Mouse (Mus musculus): ENCODE measurements around the gene Olfr281. TPM values are rescaled to one million over a fixed set of nuclear protein-coding genes. Genes with fewer than 3 reads are reported as not detected.

Gene Olfr281
- polyA plus RNA-seq, 1 experiment from 2014 or later: not detected

DNA sequence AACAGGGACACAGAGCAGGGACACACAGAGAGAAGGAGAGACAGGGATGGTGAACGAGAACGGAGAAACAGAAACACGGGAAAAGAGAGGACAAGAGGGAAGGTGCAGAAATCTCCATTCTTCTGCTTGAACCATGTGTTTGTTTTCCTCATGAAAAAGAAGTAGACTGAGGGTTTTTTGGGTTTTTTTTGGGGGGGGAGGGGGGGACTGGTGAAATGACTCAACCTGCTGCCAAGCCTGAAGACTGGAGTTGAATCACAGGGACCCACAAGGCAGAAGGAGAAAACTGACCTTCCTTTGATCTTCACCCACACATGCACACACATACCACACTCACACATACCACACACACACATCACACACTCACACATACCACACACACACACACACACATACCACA is 50.9 kb downstream of the Olfr281 start:
- no peaks in the 10 kb centered on the region for H3K36me3 ChIP-seq
- H3K4me1 ChIP-seq: peaks cover 4% of the 10 kb centered on the region; the same call in 1 of the 2 replicates
- H3K9me3 ChIP-seq (replicated peaks): no peaks in the 10 kb centered on the region
- WGBS: 84% methylated on average over 3 of the region's 3 CpGs
- peaks cover 3% of the 10 kb centered on the region; the same call in 1 of the 2 replicates for H3K27me3 ChIP-seq (ENCODE audit: low read depth, poor library complexity, severe bottlenecking)
- no peak for DNase-seq (ENCODE audit: low spot score)
- no peak overlapping the region for H3K27ac ChIP-seq
- H3K4me3 ChIP-seq: no peak overlapping the region

DNA sequence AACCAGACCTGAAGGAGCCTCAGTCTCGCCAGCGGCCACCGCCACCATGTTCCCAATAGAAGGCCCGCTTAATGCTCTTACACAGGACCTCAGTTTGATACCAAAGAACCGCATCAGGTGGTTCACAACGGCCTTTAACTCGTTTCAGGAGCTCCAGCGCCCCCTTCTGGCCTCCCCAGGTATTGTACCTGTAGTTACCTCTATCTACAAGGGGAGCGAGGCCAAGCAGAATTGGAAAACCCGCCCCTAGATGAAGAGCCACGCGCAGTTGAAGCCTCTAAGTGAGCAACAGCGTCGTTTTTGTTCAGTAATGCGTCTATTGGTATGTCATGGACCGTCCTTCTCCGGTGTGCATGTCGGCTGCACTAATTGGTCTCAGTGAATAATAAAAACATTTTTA is 52.1 kb downstream of the Olfr281 start:
- no peaks in the 10 kb centered on the region for H3K9me3 ChIP-seq (replicated peaks)
- no peak overlapping the region for H3K27ac ChIP-seq
- peak; percentile 86 for DNase-seq (ENCODE audit: low spot score)
- H3K36me3 ChIP-seq: no peaks in the 10 kb centered on the region
- peaks cover 3% of the 10 kb centered on the region; the same call in 1 of the 2 replicates for H3K27me3 ChIP-seq (ENCODE audit: low read depth, poor library complexity, severe bottlenecking)
- H3K4me1 ChIP-seq: peaks cover 4% of the 10 kb centered on the region; the same call in 1 of the 2 replicates
- H3K4me3 ChIP-seq: no peak overlapping the region
- WGBS: 16% methylated on average over 18 of the region's 18 CpGs

DNA sequence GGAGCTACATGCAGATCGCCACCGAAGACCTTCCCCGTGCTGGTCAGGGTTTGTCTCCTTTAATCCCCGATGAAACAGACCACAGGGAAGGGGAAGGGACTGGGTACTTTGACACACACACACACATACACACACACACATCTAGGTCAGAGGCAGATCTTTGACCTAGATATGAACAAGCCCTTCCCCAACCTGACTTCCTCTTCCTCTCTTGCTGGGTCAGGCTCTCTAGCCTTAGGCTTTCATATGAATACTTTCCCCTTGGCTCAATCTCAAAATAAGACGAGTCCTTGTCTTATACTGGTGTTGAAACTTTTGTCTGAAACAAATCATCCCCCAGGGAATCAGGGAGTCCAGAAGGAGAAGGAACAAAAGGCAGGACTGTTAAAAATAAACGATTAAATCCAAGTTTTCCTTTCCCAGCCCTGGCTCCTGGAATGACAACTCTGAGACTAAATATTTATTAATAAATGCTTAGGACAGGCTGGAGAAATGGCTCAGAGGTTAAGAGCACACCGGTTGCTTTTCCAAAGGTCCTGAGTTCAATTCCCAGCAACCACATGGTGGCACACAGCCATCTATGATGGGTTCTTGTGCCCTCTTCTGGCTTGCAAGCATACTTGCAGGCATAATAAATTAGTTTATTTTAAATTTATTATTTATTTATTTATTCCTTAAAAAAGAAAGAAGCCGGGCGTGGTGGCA is 54.0 kb downstream of the Olfr281 start:
- 90% methylated on average over 9 of the region's 9 CpGs for whole genome bisulfite sequencing
- no peaks in the 10 kb centered on the region for H3K9me3 ChIP-seq (replicated peaks)

DNA sequence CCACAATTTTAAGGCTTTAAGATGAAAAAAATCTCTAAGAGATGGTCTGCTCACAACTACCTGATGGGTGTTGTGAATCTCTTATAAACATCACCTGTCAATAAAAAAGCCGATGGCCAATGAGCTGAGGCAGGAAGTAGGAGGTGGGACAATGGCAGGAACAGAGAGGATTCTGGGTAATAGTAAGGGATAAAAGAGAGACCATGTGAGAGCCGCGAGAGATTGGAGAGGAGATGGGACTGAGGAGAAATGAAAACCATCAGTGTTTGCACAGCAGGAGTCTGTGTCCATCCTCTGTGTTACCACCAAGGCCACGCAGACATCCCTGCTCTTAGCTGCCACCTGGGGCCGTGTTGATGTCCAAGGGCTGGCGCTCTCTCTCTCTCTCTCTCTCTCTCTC is 54.9 kb downstream of the Olfr281 start:
- DNase-seq (ENCODE audit: low spot score): no peak
- H3K9me3 ChIP-seq (replicated peaks): no peaks in the 10 kb centered on the region
- peaks cover 12% of the 10 kb centered on the region for H3K4me1 ChIP-seq
- 87% methylated on average over 6 of the region's 6 CpGs for WGBS
- H3K4me3 ChIP-seq: no peak overlapping the region
- H3K27me3 ChIP-seq (ENCODE audit: low read depth, poor library complexity, severe bottlenecking): peaks cover 3% of the 10 kb centered on the region; the same call in 1 of the 2 replicates
- H3K27ac ChIP-seq: no peak overlapping the region
- no peaks in the 10 kb centered on the region for H3K36me3 ChIP-seq

More for the DNA sequence above, 54.0 kb downstream of the Olfr281 start:
- H3K27me3 ChIP-seq (ENCODE audit: low read depth, poor library complexity, severe bottlenecking): peaks cover 3% of the 10 kb centered on the region; the same call in 1 of the 2 replicates
- H3K36me3 ChIP-seq: no peaks in the 10 kb centered on the region
- H3K4me3 ChIP-seq: no peak overlapping the region
- no peak for DNase-seq (ENCODE audit: low spot score)
- H3K27ac ChIP-seq: no peak overlapping the region
- H3K4me1 ChIP-seq: peaks cover 12% of the 10 kb centered on the region

DNA sequence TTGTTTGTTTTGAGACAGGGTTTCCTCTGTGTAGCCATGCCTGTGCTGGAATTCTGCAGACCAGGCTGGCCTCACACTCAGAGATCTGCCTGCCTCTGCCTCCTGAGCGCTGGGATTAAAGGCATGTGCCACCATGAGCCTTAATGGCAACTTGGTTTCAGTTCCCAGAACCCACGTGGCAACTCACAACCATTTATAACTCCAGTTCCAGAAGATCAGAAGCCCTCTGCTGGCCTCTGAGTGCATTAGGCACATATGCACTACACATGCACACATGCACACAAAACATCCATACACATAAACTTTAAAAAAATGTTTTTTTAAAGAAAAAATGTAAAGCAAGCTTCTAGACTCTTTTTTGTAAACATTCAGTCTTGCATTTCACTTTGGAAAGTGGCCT is 57.0 kb downstream of the Olfr281 start:
- Histone ChIP-seq H3K9me3 (replicated peaks) (no peaks in the 10 kb centered on the region), H3K4me1 (peaks cover 19% of the 10 kb centered on the region), H3K36me3 (no peaks in the 10 kb centered on the region), H3K27ac (no peak overlapping the region), H3K4me3 (no peak overlapping the region), H3K27me3 (ENCODE audit: low read depth, poor library complexity, severe bottlenecking) (peaks cover 3% of the 10 kb centered on the region; the same call in 1 of the 2 replicates)
- 63% methylated on average over 2 of the region's 2 CpGs for WGBS
- DNase-seq (ENCODE audit: low spot score): no peak

Other genes with a start within 250 kb of the Olfr281 start
- gene Gm44579, start 231.6 kb upstream of the Olfr281 start, polyA plus RNA-seq (2016; fragmentation: Nextera tagmentation; extraction: Ambion mirVana): not detected in 2 replicates
- not detected in 2 replicates for gene Olfr287, start 231.5 kb upstream of the Olfr281 start, polyA plus RNA-seq (2016; fragmentation: Nextera tagmentation; extraction: Ambion mirVana)
- not detected in 2 replicates for gene Olfr286, start 218.1 kb upstream of the Olfr281 start, polyA plus RNA-seq (2016; fragmentation: Nextera tagmentation; extraction: Ambion mirVana)
- gene H1fnt, start 195.3 kb upstream of the Olfr281 start, polyA plus RNA-seq (2016; fragmentation: Nextera tagmentation; extraction: Ambion mirVana): not detected in 2 replicates
- gene Zfp641, start 156.4 kb upstream of the Olfr281 start, polyA plus RNA-seq (2016; fragmentation: Nextera tagmentation; extraction: Ambion mirVana): 0.08 and 0.11 TPM in 2 replicates
- gene Olfr285, start 135.2 kb upstream of the Olfr281 start, polyA plus RNA-seq (2016; fragmentation: Nextera tagmentation; extraction: Ambion mirVana): not detected in 2 replicates
- gene Olfr284, start 111.6 kb upstream of the Olfr281 start, polyA plus RNA-seq (2016; fragmentation: Nextera tagmentation; extraction: Ambion mirVana): not detected in 2 replicates
- gene Olfr283, start 71.6 kb upstream of the Olfr281 start, polyA plus RNA-seq (2016; fragmentation: Nextera tagmentation; extraction: Ambion mirVana): not detected in 2 replicates
- not detected in 2 replicates for gene Olfr282, start 21.4 kb upstream of the Olfr281 start, polyA plus RNA-seq (2016; fragmentation: Nextera tagmentation; extraction: Ambion mirVana)
- not detected in 2 replicates for gene OR5BS1P, start 17.3 kb downstream of the Olfr281 start, polyA plus RNA-seq (2016; fragmentation: Nextera tagmentation; extraction: Ambion mirVana)
- gene Lalba, start 30.1 kb downstream of the Olfr281 start, polyA plus RNA-seq (2016; fragmentation: Nextera tagmentation; extraction: Ambion mirVana): 0.25 and 0.67 TPM in 2 replicates
- gene Olfr279, start 39.8 kb downstream of the Olfr281 start, polyA plus RNA-seq (2016; fragmentation: Nextera tagmentation; extraction: Ambion mirVana): not detected in 2 replicates
- gene Kansl2, start 81.7 kb downstream of the Olfr281 start, polyA plus RNA-seq (2016; fragmentation: Nextera tagmentation; extraction: Ambion mirVana): 168 and 181 TPM in 2 replicates
- gene Ccnt1, start 118.3 kb downstream of the Olfr281 start, polyA plus RNA-seq (2016; fragmentation: Nextera tagmentation; extraction: Ambion mirVana): 60.7 and 68.0 TPM in 2 replicates
- gene 4930415O20Rik, start 118.4 kb downstream of the Olfr281 start, polyA plus RNA-seq (2016; fragmentation: Nextera tagmentation; extraction: Ambion mirVana): 0.28 TPM in 1 of 2 replicates, not detected in the other
- 15.7 and 16.5 TPM in 2 replicates for gene Adcy6, start 157.5 kb downstream of the Olfr281 start, polyA plus RNA-seq (2016; fragmentation: Nextera tagmentation; extraction: Ambion mirVana)
- 16.6 and 24.2 TPM in 2 replicates for gene Cacnb3, start 178.3 kb downstream of the Olfr281 start, polyA plus RNA-seq (2016; fragmentation: Nextera tagmentation; extraction: Ambion mirVana)
- gene Ddx23, start 210.3 kb downstream of the Olfr281 start, polyA plus RNA-seq (2016; fragmentation: Nextera tagmentation; extraction: Ambion mirVana): 21.8 and 25.4 TPM in 2 replicates
- gene Rnd1, start 224.9 kb downstream of the Olfr281 start, polyA plus RNA-seq (2016; fragmentation: Nextera tagmentation; extraction: Ambion mirVana): 0.38 and 0.62 TPM in 2 replicates